Mouse (Mus musculus): Measurements from ENCODE around the gene Brca2.

- TF ChIP-seq ZNF384 (IDR thresholded peaks at IDR 0.05; ENCODE audit: low read depth, low read length) (no peak), POLR2A (IDR thresholded peaks at IDR 0.05; ENCODE audit: low read depth, low read length) (no peak), CTCF (conservative IDR thresholded peaks at IDR 0.05 in 1 of 2, IDR thresholded peaks at IDR 0.05 in 1 of 2; ENCODE audit: low read depth in 2 of 2, low read length in 2 of 2) (no peak), PAX5 (IDR thresholded peaks at IDR 0.05; ENCODE audit: low read length) (no peak), USF1 (IDR thresholded peaks at IDR 0.05; ENCODE audit: low read depth, low read length) (no peak), USF2 (conservative IDR thresholded peaks at IDR 0.05; ENCODE audit: low read depth, low read length) (no peak), TCF12 (IDR thresholded peaks at IDR 0.05; ENCODE audit: low read depth, low read length) (no peak), EP300 (IDR thresholded peaks at IDR 0.05; ENCODE audit: low read length) (no peak)
Observed at GRCm38 (mm10) chr5:150601441-150602230, 79.2 kb downstream of the Brca2 start.
